Mouse (Mus musculus) liver, embryonic 14.5 days (tissue): ENCODE results near the gene Ptafr. TPM values are rescaled to one million over a fixed set of nuclear protein-coding genes. Genes with fewer than 3 reads are reported as not detected.
"Not testable (repeated sequence)": the region's sequence is repeated elsewhere in the genome, so short reads cannot be mapped to it uniquely, and the experiment has no call there.

Experiments
- ATAC-seq: fragments of 200-750 bp; cut with Nextera tagmentation; 2 replicates; pipeline ENCODE4 v1.8.0; 2017; ENCODE audit warnings: moderate number of reproducible peaks, mild to moderate bottlenecking, moderate library complexity; ENCODE audit not compliant: insufficient read depth
- DNase-seq, 3 experiments: peaks; one replicate each; pipeline ENCODE4 v3.0.0-alpha.2; 2012 to 2013; ENCODE audit warnings: low read depth in 3 of 3, low spot score in 3 of 3
- H3K27ac ChIP-seq: fragments of 300-500 bp; sonication (generic); 2 replicates; pipeline ENCODE4 v1.5.1; 2014; ENCODE audit warnings: moderate library complexity, mild to moderate bottlenecking, control low read depth, inconsistent platforms
- H3K27me3 ChIP-seq: fragments of 300-500 bp; sonication (generic); 2 replicates; pipeline ENCODE4 v1.6.1; 2014; ENCODE audit warnings: mild to moderate bottlenecking, low read length, moderate library complexity; ENCODE audit not compliant: control insufficient read depth, insufficient read depth
- H3K36me3 ChIP-seq: fragments of 300-500 bp; sonication (generic); replicated peaks from 2 replicates; pipeline ENCODE4 v1.6.1; 2014; ENCODE audit warnings: low read depth; ENCODE audit not compliant: control insufficient read depth, insufficient read depth
- H3K4me1 ChIP-seq, 2 experiments: fragments of 200-500 bp in 1 of 2; fragments of 300-500 bp in 1 of 2; sonication (generic) in 1 of 2; replicated peaks; 2 replicates each; pipeline ENCODE4 v1.6.1; 2012 to 2014; ENCODE audit warnings: antibody characterized with exemption in 1 of 2, inconsistent platforms in 1 of 2, low read length in 1 of 2; ENCODE audit not compliant: control insufficient read depth in 2 of 2, insufficient read depth in 2 of 2
- H3K4me2 ChIP-seq: fragments of 300-500 bp; sonication (generic); 2 replicates; pipeline ENCODE4 v1.6.1; 2014; ENCODE audit warnings: low read depth, mild to moderate bottlenecking, control low read depth, moderate library complexity
- H3K4me3 ChIP-seq, 2 experiments: fragments of 200-500 bp in 1 of 2; fragments of 300-500 bp in 1 of 2; sonication (generic) in 1 of 2; 2 replicates each; pipeline ENCODE4 v1.5.1; 2012 to 2014; ENCODE audit warnings: low read depth in 2 of 2, low read length in 2 of 2, mild to moderate bottlenecking in 2 of 2, control low read depth in 1 of 2, inconsistent platforms in 1 of 2, moderate library complexity in 1 of 2; ENCODE audit not compliant: insufficient read depth in 1 of 2
- H3K9ac ChIP-seq: fragments of 300-500 bp; sonication (generic); replicated peaks from 2 replicates; pipeline ENCODE4 v1.6.1; 2014; ENCODE audit warnings: mild to moderate bottlenecking, control low read depth, moderate library complexity
- H3K9me3 ChIP-seq: fragments of 300-500 bp; sonication (generic); 2 replicates; pipeline ENCODE4 v1.6.1; 2016; ENCODE audit warnings: low read length, mixed read lengths; ENCODE audit not compliant: control insufficient read depth
- CTCF ChIP-seq: IDR thresholded peaks from 2 replicates; pipeline ENCODE4 v1.5.1; 2016; ENCODE audit warnings: antibody characterized with exemption, low read depth, control low read depth
- EP300 ChIP-seq: IDR thresholded peaks from 2 replicates; pipeline ENCODE4 v1.6.1; 2016; ENCODE audit warnings: antibody characterized with exemption, low read depth
- WGBS: fragments of 180-500 bp; shearing (Covaris S2); extraction: QIAGEN DNeasy Blood & Tissue Kit; methylation state at CpG from one replicate; pipeline ENCODE4 v1.1.7; 2014; ENCODE audit not compliant: insufficient replicate concordance; 5-methylcytosine and 5-hydroxymethylcytosine counted together
- polyA plus RNA-seq, 2 experiments: library from polyadenylated mRNA; depleted of rRNA in 1 of 2; stranded (reverse) in 1 of 2; unstranded in 1 of 2; fragments of >200 nt; fragmentation: Nextera tagmentation in 1 of 2; extraction: Ambion mirVana in 1 of 2; gene quantifications; 2 replicates each; pipeline versions ENCODE4 v1.2.1 to v1.2.3; 2012 to 2014

The Ptafr gene
- polyA plus RNA-seq, 2 experiments, result 0.25 to 0.61 TPM

DNA sequence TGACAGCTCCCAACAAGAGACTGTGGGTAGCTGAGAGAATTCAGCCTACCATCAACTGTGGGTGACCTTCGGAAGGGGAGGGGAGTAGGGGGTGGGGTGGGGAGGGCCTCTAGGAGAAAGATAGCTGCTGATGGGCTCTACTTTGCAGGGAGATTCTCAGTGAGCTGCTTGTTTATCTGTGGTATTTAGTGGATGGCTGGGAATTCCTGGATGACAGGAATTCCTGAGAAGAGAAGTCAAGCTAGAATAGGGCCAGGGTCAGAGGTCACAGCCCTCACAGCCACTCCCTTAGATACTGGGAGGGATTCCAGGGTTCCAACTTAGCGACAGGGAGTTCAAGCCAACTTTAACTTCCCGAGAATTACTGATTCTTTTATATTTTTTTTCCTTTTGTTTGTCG lies 30.3 kb downstream of the Ptafr start:
- WGBS, result 52% methylated on average over 4 of the region's 4 CpGs
- no peak overlapping the region for H3K4me3 ChIP-seq
- no peaks in the 10 kb centered on the region for H3K27me3 ChIP-seq
- H3K9me3 ChIP-seq, result no peaks in the 10 kb centered on the region
- H3K27ac ChIP-seq, result no peak overlapping the region
- no peak for DNase-seq
- no peak overlapping the region for H3K4me2 ChIP-seq
- H3K4me1 ChIP-seq, result peaks cover 0 to 12% of the 10 kb centered on the region in 2 experiments; a peak in 2 of 4 replicates
- no peak overlapping the region for H3K9ac ChIP-seq
- TF ChIP-seq CTCF (no peak), EP300 (no peak)
- no peak for ATAC-seq
- H3K36me3 ChIP-seq, result no peaks in the 10 kb centered on the region

DNA sequence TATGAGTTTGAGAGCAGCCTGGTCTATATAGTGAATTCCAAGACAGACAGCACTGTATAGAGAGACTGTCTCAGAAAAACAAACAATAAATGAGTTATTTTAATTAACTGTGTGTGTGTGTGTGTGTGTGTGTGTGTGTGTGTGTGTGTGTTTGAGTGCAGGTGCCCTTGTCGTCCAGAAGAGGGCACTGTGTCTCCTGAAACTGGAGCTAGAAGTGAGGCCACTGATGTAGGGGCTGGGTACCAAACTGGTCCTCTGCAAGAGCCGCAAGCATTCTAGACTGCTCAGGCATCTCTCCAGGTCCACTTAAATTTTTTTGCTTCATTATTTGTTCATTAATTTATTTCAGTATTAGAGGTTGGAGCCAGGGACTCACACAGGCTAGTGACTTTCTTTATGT lies 35.0 kb downstream of the Ptafr start:
- DNase-seq (no peak), ATAC-seq (no peak)
- Histone ChIP-seq H3K36me3 (no peaks in the 10 kb centered on the region), H3K4me3 (no peak overlapping the region), H3K27ac (no peak overlapping the region), H3K9me3 (no peaks in the 10 kb centered on the region), H3K27me3 (no peaks in the 10 kb centered on the region), H3K4me2 (no peak overlapping the region), H3K9ac (no peak overlapping the region), H3K4me1 (peaks cover 0 to 7% of the 10 kb centered on the region in 2 experiments; a peak in 2 of 4 replicates)
- 67% methylated on average over 2 of the region's 2 CpGs for WGBS
- TF ChIP-seq EP300 (no peak), CTCF (peak; percentile 21; the same call in 1 of the 2 replicates)

- DNase-seq (no peak), ATAC-seq (no peak)
- Histone ChIP-seq H3K4me2 (no peak overlapping the region), H3K9me3 (no peaks in the 10 kb centered on the region), H3K27ac (no peak overlapping the region), H3K9ac (no peak overlapping the region), H3K4me3 (no peak overlapping the region), H3K4me1 (peaks cover 0 to 4% of the 10 kb centered on the region in 2 experiments; a peak in 1 of 4 replicates), H3K36me3 (no peaks in the 10 kb centered on the region), H3K27me3 (no peaks in the 10 kb centered on the region)
- WGBS, result 69% methylated on average over 3 of the region's 3 CpGs
- TF ChIP-seq CTCF (no peak), EP300 (no peak)
These were observed 35.9 kb downstream of the Ptafr start for GRCm38 (mm10) chr4:132599764-132600163.

GRCm38 (mm10) chr4:132600465-132600864 lies 36.6 kb downstream of the Ptafr start:
- Histone ChIP-seq H3K36me3 (no peaks in the 10 kb centered on the region), H3K27ac (no peak overlapping the region), H3K27me3 (no peaks in the 10 kb centered on the region), H3K4me3 (no peak overlapping the region), H3K4me1 (0 out of 4 replicates have a peak, but pooled peaks cover 0 to 4% of the 10 kb centered on the region in 2 experiments), H3K9me3 (no peaks in the 10 kb centered on the region), H3K4me2 (no peak overlapping the region), H3K9ac (no peak overlapping the region)
- ATAC-seq (no peak), DNase-seq (no peak)
- TF ChIP-seq EP300 (no peak), CTCF (no peak)
- 52% methylated on average over 6 of the region's 6 CpGs for WGBS

GRCm38 (mm10) chr4:132601242-132601641 lies 37.4 kb downstream of the Ptafr start:
- H3K9me3 ChIP-seq, DNase-seq, ATAC-seq, H3K36me3 ChIP-seq, H3K4me3 ChIP-seq, H3K4me2 ChIP-seq, H3K4me1 ChIP-seq, H3K9ac ChIP-seq, H3K27ac ChIP-seq, H3K27me3 ChIP-seq: not testable (repeated sequence)
- 55% methylated on average over 5 of the region's 5 CpGs for WGBS

GRCm38 (mm10) chr4:132603468-132603867 lies 39.6 kb downstream of the Ptafr start:
- DNase-seq (no peak), ATAC-seq (no peak)
- 52% methylated on average over 4 of the region's 4 CpGs for WGBS

More at GRCm38 (mm10) chr4:132603468-132603867, 39.6 kb downstream of the Ptafr start:
- H3K4me3 ChIP-seq, result no peak overlapping the region
- H3K9ac ChIP-seq, result no peak overlapping the region
- no peaks in the 10 kb centered on the region for H3K4me1 ChIP-seq
- H3K4me2 ChIP-seq, result no peak overlapping the region
- H3K9me3 ChIP-seq, result no peaks in the 10 kb centered on the region
- H3K27me3 ChIP-seq, result no peaks in the 10 kb centered on the region
- H3K27ac ChIP-seq, result no peak overlapping the region
- no peaks in the 10 kb centered on the region for H3K36me3 ChIP-seq
- TF ChIP-seq CTCF (no peak), EP300 (no peak)
